Mouse (Mus musculus): Measurements from ENCODE around the gene Rsph3a. TPM values are rescaled to one million over a fixed set of nuclear protein-coding genes. Genes with fewer than 3 reads are reported as not detected.
"Not testable (repeated sequence)": the region's sequence is repeated elsewhere in the genome, so short reads cannot be mapped to it uniquely, and the experiment has no call there.

The Rsph3a gene
- total RNA-seq, 2 experiments from 2014 or later: 39.6 to 45.4 TPM

DNA sequence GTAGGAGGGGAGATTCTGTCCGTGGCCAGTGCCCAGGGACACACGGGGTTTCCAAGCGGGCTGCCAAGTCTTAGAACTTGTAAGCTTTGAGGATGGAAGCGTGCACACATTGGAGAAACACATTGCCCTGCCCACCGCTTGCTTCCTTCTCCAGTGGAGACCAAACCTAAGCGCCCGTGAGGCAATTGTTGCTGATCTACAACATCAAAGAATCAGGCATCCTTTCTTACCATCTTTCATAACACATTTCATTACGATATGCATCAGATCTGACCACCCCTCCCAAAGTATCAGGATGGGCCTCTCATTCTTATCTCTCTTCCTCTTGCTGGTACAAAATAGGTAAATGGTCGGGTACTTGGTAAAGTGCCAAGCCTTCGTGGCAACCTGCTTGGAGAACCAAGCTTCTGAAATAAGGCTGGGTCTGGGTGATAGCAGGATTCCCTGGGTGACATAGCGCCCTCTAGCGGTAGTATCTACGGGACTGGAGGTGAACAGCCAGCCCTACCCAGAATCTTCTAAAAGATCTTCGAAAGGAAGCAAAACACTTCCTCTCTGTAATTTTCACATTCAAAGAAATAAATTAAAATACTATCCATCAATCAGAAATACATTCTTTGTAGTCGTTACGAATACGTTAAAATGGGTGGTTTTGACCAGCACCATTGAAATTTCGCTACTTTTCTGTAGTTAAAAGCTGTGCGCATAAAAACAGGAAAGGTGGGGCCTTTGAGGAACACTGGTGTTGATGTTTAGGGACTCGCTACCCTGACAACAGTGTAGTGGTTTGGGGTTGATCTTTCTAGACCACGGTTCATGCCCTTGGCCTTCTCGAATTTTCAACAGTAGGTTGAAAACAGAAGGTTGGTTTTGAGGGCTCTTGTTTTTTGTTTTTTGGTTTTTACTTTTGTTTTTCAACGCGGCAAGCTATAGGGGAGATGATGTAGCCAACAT is 17.6 kb upstream of the Rsph3a start:
- intact Hi-C loops (cut with DNase I): loop anchor here (5.0 kb wide), 1 partner anchor 61 kb away; no protein-coding TSS in a partner anchor

DNA sequence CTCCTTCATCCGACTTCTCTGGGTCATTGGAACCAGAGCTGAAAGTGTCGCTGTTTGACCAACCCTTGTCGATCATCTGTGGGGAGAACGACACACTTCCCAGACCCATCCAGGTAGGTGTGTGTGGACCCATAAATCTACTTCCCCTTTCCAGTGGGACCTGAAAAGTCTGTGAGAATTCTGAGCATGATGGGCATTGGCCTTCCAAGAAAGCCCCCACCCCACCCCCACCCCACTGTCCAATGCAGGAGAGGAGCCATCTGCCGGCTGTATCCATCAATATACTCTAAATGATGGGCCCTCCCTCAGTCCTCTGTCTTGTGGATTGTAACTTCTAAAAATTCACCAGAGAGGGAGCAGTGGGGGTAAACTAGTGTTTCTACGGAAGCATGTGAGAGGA is 16.8 kb upstream of the Rsph3a start:
- no peak for DNase-seq (ENCODE audit: low spot score in 2 of 2)
- intact Hi-C loops (cut with DNase I): loop anchor here (5.0 kb wide), 1 partner anchor 61 kb away; no protein-coding TSS in a partner anchor

More for the DNA sequence above, 17.6 kb upstream of the Rsph3a start:
- DNase-seq (ENCODE audit: low spot score in 2 of 2): peak; percentile 47 to 64

DNA sequence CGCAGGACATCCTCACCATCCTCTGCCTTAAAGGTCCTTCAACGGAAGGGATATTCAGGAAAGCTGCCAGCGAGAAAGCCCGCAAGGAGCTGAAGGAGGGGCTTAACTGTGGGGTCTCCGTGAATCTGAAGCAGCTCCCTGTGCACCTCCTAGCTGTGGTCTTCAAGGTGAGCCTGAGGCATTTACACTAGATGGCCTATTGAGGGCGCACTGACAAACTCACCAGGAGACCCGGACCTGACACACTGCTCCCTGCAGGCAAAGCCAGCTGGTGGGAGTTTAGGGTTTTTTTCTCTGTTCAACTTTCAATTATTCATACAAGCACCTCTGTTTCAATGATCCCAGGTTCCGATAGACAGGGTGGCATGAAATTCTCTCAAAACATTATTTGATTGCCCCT is 16.1 kb upstream of the Rsph3a start:
- intact Hi-C loops (cut with DNase I): loop anchor here (5.0 kb wide), 1 partner anchor 62 kb away; no protein-coding TSS in a partner anchor
- no peak for DNase-seq (ENCODE audit: low spot score in 2 of 2)

DNA sequence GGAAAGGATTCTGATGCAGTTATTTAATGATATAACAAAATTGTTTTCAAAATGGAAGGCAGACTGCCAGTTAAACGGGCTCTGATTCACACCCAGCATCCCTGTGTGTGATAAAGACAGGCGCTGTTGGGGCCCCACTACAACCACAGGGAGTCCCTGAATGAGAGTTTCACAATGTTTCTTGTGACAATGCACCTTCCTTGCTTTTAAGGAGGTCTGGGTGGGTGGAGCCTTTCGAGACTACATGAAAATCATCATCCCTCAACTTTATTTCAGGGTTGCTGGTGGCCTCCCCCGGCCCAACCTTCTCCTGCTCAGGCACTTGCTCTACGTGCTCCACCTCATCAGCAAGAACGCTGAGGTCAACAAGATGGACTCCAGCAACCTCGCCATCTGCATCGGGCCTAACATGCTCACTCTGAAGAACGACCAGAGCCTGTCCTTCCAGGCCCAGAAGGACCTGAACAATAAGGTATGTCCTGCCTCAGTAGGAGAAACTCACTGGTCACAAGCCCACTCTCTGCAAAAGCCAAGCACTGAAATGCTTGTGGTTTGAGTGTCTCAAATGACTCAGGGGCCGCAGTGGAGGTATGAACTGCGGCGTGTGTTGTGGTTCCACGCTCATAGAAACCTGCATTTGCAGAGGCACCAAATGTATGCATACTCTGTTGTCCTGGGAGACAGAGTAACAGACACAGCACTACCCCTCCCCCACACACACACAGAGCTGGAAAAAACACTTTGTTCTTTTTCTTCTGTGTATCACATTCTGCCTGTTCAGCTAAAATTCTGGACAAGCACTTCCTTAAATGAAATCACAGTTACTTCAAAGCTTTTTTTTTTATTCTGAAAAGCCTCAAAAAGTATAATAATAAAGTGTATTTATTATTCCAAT is 14.1 kb upstream of the Rsph3a start:
- intact Hi-C loops (cut with DNase I): loop anchor here (10.0 kb wide), 1 partner anchor 977 kb away; no protein-coding TSS in a partner anchor
- no peak for DNase-seq (ENCODE audit: low spot score in 2 of 2)

DNA sequence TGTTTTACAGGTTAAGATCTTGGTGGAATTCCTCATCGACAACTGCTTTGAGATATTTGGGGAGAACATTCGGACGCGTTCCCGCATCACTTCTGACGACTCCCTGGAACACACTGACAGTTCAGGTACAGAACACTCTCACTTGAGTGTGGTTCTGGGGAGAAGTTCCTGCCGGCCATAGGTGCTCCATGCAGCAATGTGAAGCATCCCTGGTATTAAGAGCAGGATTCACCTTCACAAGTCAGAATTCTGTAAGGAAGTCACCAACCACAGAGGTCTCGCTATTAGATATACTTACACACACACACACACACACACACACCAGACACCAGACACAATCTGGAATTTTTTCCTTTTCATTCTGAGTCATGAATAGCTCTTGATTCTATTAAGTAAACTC is 13.3 kb upstream of the Rsph3a start:
- DNase-seq (ENCODE audit: low spot score in 2 of 2): not testable (repeated sequence)
- intact Hi-C loops (cut with DNase I): loop anchor here (10.0 kb wide), 1 partner anchor 977 kb away; no protein-coding TSS in a partner anchor

DNA sequence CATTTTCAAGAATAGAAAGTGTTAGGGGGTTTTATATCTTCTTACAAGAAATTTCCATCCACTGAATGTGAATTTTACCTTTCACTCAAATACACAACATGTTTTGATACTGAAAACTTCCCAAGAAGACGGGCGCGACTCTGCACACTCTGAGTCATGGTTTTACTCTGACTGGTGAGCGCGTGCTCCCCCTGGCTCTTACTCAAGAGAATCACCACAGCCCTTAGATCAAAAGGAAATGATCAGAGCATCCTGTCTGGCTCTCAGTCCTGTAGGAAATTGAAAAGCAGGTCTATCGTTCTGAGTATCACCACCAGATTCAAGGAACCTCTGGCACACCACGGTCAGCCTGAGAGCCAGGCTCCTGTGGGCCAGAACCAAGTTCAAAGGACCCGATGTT is 5.8 kb upstream of the Rsph3a start:
- intact Hi-C loops (cut with DNase I): loop anchor here (10.0 kb wide), 1 partner anchor 985 kb away; no protein-coding TSS in a partner anchor
- DNase-seq (ENCODE audit: low spot score in 2 of 2): peak; percentile 18 to 34

DNA sequence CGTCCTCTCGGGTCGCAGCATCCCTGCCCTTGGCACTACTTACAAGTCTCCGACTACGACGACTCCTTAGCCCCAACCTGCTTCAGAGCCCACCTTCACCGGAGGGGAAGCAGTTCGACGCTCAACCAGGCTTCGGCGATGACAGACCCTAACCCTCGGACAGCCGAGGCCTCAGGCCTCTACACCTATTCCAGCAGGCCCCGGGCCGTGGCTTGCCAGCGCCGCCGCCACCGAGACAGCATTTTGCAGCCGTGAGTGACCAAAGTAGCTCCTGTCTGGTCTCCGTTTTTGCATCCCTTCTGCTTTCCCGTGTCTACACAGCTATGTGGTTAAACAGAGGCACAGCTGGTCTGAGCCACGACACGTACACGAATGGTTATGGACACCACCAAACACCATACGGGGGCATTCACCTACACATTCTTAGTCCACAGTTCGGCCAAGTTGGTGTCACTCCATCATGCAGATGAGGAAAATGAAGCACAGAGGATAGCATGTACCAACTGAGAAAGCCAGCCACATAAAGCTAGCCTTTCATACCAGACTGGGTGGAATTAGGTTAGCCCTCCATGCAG is 726 bp downstream of the Rsph3a start:
- intact Hi-C loops (cut with DNase I); DNase-seq (ENCODE audit: low spot score in 2 of 2): not testable (repeated sequence)

DNA sequence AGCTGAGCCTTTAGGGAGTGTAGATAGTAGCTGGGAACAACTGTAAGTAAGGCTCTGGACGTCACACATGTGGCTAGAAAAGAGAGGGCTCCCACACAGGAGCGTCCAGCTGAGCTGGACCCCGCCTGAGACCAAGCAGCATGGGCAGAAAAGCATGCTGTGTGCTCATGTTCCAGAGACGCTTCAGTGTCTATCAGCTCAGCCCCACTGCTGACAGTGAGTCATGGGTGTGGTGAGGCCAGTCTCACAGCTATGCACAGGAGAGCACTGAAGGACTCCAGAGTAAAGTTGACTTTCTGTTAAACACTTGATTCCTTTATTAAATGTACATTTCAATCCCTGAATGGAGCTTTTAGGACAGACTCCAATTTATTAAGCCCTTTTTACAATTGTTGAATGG is 5.9 kb downstream of the Rsph3a start:
- intact Hi-C loops (cut with DNase I); DNase-seq (ENCODE audit: low spot score in 2 of 2): not testable (repeated sequence)

DNA sequence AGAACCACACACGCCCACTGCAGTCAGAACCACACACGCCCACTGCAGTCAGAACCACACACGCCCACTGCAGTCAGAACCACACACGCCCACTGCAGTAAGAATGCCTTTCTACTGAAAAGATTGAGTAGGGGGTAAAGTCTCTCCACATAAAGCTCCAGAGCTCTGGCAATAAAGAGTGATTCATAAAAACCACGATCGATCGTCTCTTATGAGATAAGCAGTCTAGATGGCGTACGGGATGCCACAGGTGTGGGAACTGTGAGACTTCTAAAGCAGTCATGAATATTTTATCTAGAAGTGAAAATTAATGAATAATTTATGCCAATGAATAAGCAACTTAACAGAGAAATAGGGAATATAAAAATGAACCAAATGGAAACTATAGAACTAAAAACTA is 11.8 kb downstream of the Rsph3a start:
- DNase-seq (ENCODE audit: low spot score in 2 of 2); intact Hi-C loops (cut with DNase I): not testable (repeated sequence)

DNA sequence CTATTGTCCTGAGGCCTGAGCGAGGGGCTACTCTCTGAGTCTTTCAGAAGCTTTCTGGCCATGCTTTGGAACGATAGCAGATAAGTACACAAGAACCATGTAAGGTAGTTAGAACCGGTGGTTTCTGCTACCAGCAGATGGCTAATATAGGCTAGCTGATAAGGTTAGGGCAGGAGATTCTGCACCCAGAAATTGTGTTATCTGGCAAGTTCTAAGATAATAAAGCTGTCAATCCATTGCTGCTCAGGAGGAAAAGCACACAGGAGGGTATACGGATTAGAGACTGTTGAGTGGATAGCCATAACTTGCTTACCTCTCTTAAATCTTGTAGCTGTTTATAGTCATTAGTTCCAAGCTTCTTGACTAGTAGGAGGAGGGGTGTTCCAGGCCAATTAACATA is 17.9 kb downstream of the Rsph3a start:
- DNase-seq (ENCODE audit: low spot score in 2 of 2); intact Hi-C loops (cut with DNase I): not testable (repeated sequence)

DNA sequence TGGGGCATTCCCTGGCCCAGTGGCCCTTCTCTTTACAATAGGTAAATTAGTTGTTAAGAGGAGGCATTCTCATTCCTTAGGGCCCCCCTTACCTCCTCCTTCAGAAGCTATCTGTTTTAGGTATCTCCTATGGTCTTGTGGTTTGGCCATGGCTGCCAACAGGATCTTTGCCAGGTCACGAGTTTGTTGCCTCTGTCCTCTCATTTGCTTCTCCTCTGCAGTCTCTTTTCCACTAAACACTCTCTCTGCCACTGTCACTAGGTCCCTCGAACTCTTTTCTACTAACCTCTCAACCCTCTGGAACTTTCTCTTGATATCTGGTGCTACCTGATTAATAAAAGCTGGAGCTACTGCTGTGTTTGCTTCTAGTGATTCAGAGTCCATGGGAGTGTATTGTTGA is 19.0 kb downstream of the Rsph3a start:
- DNase-seq (ENCODE audit: low spot score in 2 of 2); intact Hi-C loops (cut with DNase I): not testable (repeated sequence)

DNA sequence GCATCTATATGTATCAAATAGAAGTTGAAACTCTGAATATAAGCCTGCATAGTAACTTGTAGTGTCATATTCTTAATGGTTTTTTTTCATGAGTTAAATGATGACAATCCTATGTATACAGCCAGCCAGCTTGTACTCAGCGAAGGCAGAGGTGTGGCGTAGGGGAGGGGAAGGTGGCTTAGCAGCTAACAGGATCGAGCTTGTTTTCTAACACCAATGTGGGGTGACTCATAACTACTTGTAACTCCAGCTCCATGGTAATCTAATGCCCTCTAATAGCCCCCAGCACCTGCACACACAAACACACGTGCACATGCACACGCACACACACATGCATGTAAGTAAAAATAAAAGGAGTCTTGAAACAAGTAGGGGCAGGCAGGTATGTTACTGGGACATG is 23.1 kb downstream of the Rsph3a start:
- intact Hi-C loops (cut with DNase I); DNase-seq (ENCODE audit: low spot score in 2 of 2): not testable (repeated sequence)

DNA sequence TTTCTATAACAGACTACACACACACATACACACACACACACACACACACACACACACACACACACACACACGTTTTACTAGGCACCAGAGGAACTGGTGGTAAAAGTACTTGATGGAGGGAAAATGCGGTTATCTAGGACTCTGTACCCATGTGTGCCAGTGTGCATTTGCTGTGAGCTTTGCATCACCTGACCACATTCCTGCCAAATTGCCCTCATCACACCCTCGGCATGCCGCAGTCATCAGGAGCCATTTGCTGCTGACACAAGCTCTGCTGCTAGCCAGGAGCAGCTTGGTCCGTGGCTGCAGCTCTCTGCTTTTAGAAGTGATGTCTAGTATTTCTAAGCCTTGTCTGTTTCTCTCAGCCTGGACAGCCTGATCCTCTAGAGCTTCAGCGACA is 24.4 kb downstream of the Rsph3a start:
- intact Hi-C loops (cut with DNase I); DNase-seq (ENCODE audit: low spot score in 2 of 2): not testable (repeated sequence)

DNA sequence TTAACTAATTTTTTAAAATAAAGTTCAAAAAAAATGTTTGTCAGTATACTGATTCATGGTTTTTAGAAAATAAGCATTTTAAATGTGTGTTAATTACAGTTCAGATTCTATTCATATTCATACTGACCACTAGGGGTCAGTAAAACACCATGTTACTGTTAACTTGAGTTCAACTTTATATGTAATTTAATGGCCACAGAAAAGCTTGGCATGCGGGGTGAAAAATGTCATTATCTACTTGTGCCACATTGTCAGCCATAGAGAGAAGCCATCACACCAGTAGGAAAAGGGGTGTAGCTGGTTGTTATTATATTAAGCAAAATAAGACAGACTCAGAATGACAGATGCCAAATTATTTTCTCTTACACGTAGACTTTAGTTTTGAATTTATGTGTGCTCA is 38.1 kb downstream of the Rsph3a start:
- intact Hi-C loops (cut with DNase I); DNase-seq (ENCODE audit: low spot score in 2 of 2): not testable (repeated sequence)

DNA sequence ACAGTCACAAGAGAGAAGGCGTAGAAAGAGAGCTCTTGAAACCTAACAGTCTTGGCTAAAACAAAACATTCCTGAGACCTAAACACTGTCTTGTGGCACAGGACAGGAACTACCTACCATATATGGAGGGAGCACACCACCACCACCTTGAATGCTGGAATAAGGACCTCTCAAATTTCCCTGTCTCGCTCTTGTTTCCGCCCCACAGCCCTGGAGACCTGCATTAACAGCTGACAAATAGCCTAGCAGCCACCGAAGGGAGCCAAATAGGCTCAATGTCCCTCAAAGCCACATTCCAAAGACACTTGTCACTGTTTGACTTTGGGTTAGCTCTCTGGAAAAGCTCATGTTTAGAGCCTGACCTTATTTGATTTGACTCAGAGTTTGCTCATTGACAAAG is 40.2 kb downstream of the Rsph3a start:
- intact Hi-C loops (cut with DNase I); DNase-seq (ENCODE audit: low spot score in 2 of 2): not testable (repeated sequence)

DNA sequence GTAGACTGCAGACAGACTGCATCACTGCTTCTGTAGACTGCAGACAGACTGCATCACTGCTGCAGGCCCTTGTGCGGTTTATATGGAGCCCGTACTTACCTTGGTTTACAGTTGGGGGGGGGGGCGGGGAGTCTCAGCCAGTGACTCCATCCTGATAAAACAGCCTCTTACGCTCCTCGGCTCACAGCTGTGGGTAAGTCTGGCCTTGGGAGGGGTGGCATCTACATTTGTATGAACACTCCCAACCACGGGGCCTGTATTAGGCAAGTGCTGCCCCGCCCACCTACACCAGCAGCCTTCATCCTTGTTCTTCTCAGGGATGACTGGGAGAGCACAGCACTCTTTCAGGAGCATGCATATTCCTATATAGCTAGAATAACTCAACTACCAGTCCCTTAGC is 41.6 kb downstream of the Rsph3a start:
- DNase-seq (ENCODE audit: low spot score in 2 of 2); intact Hi-C loops (cut with DNase I): not testable (repeated sequence)

DNA sequence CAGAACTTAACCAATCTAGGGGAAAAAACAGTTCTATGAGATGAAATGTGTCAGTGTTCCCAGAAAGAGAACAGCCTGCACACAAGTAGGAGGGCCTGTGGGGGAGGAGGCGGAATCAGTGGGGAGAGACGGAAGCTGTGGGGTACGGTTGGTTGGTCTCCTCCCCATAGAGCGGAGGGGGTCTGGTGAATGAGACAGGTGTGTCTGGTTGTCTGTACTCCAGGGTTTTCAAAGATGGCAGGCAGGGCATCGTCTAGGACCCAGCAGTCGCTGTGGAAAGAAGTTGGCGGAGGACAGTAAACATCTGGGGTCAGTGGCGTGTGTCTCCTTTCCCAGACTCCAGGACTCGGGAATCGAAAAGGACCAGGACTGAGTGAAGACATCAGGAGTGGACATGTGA is 57.8 kb downstream of the Rsph3a start:
- intact Hi-C loops (cut with DNase I); DNase-seq (ENCODE audit: low spot score in 2 of 2): not testable (repeated sequence)

DNA sequence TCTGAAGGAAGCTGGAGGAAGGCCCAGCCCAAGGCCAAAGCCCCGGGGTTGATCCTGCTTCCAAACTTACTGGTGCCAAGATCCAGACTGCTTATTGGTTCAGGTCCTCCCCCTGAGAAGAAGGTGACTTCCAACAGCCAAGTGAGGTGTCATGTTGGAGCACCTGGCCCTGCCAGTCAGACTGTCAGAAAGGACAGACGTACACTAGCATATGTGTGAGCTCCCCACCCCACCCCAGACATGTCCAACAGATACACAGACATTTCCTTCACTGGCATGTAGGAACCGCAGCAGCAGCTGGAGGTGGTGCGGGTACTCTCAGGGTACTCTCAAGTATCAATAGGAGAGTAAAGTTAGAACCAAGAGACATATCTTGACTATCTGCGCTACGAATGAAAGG is 61.4 kb downstream of the Rsph3a start:
- intact Hi-C loops (cut with DNase I); DNase-seq (ENCODE audit: low spot score in 2 of 2): not testable (repeated sequence)

DNA sequence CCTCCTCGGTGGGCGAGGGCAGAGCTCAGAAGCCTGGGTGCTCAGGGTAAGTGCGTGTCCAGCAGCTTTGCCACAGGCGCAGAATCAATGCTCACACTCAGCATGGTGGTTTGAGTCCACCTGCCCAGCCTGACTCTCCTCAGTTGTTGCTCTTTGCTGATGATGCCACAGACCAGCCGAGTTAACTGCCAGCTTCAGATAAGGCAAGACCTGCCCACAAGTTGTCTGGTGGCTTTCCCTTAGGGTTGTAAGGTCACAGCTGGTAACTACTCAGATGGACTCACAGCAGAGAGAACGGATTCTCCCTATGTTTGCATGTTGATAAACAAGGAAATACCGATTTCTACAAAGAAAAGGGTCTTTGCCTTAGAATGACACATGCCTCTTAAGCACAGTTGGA is 64.2 kb downstream of the Rsph3a start:
- DNase-seq (ENCODE audit: low spot score in 2 of 2); intact Hi-C loops (cut with DNase I): not testable (repeated sequence)

Measured in left cerebral cortex, postnatal 36 days (tissue).